Mouse (Mus musculus): ENCODE measurements around the gene Hist1h2bg.

DNA sequence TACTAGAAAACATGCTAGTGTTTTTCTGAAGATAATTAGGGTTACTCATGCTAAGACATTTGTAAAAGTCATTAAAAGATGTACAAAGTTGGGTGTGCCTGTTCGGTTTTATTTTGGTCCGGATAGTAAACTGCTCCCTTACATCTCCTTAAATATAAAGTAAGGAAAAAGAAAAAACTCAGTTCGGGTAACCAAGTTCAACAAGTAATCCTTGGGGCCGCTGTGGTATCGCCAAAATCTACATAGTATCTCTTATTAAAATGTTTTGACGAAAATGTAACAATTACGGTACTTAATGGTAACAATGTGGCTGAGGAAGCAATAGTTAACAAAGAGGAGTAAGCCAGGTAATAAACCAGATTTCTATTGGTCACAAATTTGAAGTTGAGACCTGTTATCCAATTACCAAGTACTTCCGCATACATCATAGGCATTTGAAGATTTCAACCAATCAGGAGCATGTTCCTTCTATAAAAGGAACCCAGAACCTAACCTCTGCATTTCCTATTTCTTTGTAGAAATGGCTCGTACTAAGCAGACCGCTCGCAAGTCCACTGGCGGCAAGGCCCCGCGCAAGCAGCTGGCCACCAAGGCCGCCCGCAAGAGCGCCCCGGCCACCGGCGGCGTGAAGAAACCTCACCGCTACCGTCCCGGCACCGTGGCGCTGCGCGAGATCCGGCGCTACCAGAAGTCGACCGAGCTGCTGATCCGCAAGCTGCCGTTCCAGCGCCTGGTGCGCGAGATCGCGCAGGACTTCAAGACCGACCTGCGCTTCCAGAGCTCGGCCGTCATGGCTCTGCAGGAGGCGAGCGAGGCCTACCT is 27.0 kb upstream of the Hist1h2bg start, which contains the start of gene Hist1h3f:
- no peak for TF ChIP-seq CTCF (IDR thresholded peaks at IDR 0.05; ENCODE audit: borderline replicate concordance, control insufficient read depth, extremely low read depth, insufficient read depth, low read length, poor library complexity)
- TF ChIP-seq POLR2A (IDR thresholded peaks at IDR 0.05; ENCODE audit: control insufficient read depth, extremely low read depth, insufficient read depth, low read length, poor library complexity): peak; percentile 74; the same call in 1 of the 2 replicates

All from thymus, adult 2 months (tissue).